Mouse (Mus musculus): ENCODE data around the gene Spry2.

The Spry2 gene

DNA sequence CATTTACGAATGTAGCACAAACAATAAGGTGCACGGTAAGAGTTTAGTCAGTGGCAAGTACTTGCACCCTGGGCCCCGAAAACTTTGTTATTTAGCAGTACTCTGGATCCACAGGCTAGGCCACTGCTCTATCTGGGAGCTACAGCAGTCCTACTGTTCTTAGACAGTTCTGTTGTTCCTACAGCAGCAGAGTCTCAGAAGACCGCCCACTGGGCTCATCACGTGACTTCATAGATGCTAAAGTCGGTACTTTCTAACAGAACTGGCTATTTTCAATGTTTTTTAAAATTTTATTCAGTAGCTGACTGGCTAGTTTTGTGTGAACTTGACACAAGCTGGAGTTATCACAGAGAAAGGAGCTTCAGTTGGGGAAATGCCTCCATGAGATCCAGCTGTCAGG lies 11.4 kb downstream of the Spry2 start:
- Histone ChIP-seq H3K4me1 (replicated peaks; ENCODE audit: low read depth, low read length) (peaks cover 47% of the 10 kb centered on the region), H3K9me3 (ENCODE audit: low read length) (no peaks in the 10 kb centered on the region), H3K36me3 (ENCODE audit: insufficient read depth, low read length) (peaks cover 28% of the 10 kb centered on the region), H3K4me3 (replicated peaks; ENCODE audit: low read length) (no peak overlapping the region), H3K27me3 (ENCODE audit: insufficient read depth, low read length) (no peaks in the 10 kb centered on the region)
- no peak for TF ChIP-seq CTCF (conservative IDR thresholded peaks at IDR 0.05; ENCODE audit: low read length)
- no peak for TF ChIP-seq NANOG (IDR thresholded peaks at IDR 0.05; ENCODE audit: borderline replicate concordance, low read length)
- TF ChIP-seq POU5F1 (IDR thresholded peaks at IDR 0.05; ENCODE audit: borderline replicate concordance, low read length) = no peak

DNA sequence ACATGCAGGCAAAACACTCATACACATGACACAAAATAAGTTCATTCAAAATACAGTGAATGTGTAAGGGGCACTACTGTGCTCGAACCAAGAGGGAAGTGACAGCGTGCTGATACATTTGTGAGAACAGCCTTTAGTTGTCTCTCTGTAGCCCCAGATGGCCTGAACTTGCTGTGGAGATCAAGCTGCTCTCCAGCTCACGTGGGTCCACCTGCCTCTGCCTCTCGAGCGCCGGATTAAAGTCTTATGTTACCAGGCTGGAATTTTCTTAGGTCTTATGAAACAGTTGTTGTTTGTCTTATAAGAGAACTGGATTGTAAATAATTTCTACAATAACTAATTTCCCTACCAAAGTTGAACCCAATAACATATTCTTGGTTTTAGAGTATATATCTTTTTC lies 13.4 kb downstream of the Spry2 start:
- Histone ChIP-seq H3K4me3 (replicated peaks; ENCODE audit: low read length) (no peak overlapping the region), H3K4me1 (replicated peaks; ENCODE audit: low read depth, low read length) (peaks cover 33% of the 10 kb centered on the region), H3K27me3 (ENCODE audit: insufficient read depth, low read length) (no peaks in the 10 kb centered on the region), H3K36me3 (ENCODE audit: insufficient read depth, low read length) (peaks cover 8% of the 10 kb centered on the region; the same call in 1 of the 2 replicates), H3K9me3 (ENCODE audit: low read length) (no peaks in the 10 kb centered on the region)
- TF ChIP-seq NANOG (IDR thresholded peaks at IDR 0.05; ENCODE audit: borderline replicate concordance, low read length) (no peak), CTCF (conservative IDR thresholded peaks at IDR 0.05; ENCODE audit: low read length) (no peak), POU5F1 (IDR thresholded peaks at IDR 0.05; ENCODE audit: borderline replicate concordance, low read length) (no peak)

DNA sequence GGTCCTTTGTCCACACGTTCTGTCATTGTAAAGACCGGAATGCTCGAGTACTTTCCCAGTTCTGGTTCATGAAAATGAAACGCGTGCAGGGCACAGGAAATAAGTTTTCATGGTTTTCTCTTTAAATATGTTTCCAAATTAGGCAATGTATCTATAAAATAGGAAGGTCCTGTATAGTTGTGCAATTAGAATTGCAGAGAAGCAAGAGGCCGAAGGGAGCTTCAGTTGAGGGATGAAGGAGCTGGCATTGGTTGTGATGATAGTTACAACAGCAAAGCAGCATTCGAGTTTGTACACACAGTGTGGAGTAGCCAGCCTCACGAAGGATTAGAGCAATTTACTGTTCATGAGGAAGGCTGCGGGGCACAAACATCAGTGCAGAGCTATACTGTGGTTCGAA lies 18.3 kb downstream of the Spry2 start:
- H3K4me1 ChIP-seq (replicated peaks; ENCODE audit: low read depth, low read length) = peaks cover 7% of the 10 kb centered on the region; the same call in 1 of the 2 replicates
- TF ChIP-seq POU5F1 (IDR thresholded peaks at IDR 0.05; ENCODE audit: borderline replicate concordance, low read length) = no peak
- TF ChIP-seq NANOG (IDR thresholded peaks at IDR 0.05; ENCODE audit: borderline replicate concordance, low read length) = no peak
- no peak for TF ChIP-seq CTCF (conservative IDR thresholded peaks at IDR 0.05; ENCODE audit: low read length)

DNA sequence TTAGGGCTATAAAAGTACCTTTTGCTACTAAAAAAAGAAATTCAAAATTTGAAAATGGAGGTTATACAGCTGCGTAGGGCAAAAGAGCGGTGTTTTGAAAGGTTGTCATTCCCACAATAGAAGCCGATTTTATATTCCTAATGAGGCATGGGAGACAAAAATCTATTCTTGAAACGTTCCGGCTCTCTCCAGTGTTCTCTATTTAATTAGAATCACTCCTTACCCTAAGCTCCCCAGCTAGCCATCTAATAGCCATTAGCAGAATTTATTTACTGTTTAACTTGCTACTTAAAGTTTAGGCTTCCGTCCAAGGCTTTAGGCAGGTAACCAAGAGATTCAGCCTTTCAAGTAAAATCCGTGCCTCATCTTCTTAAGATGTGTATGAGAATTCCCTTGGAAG lies 20.2 kb downstream of the Spry2 start:
- no peak overlapping the region for H3K4me3 ChIP-seq (replicated peaks; ENCODE audit: low read length)
- H3K9me3 ChIP-seq (ENCODE audit: low read length) = no peaks in the 10 kb centered on the region
- no peaks in the 10 kb centered on the region for H3K36me3 ChIP-seq (ENCODE audit: insufficient read depth, low read length)
- no peaks in the 10 kb centered on the region for H3K27me3 ChIP-seq (ENCODE audit: insufficient read depth, low read length)
- TF ChIP-seq NANOG (IDR thresholded peaks at IDR 0.05; ENCODE audit: borderline replicate concordance, low read length) (no peak), POU5F1 (IDR thresholded peaks at IDR 0.05; ENCODE audit: borderline replicate concordance, low read length) (no peak), CTCF (conservative IDR thresholded peaks at IDR 0.05; ENCODE audit: low read length) (no peak)
- H3K4me1 ChIP-seq (replicated peaks; ENCODE audit: low read depth, low read length) = peaks cover 7% of the 10 kb centered on the region; the same call in 1 of the 2 replicates

More for the DNA sequence above, 18.3 kb downstream of the Spry2 start:
- Histone ChIP-seq H3K36me3 (ENCODE audit: insufficient read depth, low read length) (no peaks in the 10 kb centered on the region), H3K4me3 (replicated peaks; ENCODE audit: low read length) (no peak overlapping the region), H3K27me3 (ENCODE audit: insufficient read depth, low read length) (no peaks in the 10 kb centered on the region), H3K9me3 (ENCODE audit: low read length) (no peaks in the 10 kb centered on the region)

DNA sequence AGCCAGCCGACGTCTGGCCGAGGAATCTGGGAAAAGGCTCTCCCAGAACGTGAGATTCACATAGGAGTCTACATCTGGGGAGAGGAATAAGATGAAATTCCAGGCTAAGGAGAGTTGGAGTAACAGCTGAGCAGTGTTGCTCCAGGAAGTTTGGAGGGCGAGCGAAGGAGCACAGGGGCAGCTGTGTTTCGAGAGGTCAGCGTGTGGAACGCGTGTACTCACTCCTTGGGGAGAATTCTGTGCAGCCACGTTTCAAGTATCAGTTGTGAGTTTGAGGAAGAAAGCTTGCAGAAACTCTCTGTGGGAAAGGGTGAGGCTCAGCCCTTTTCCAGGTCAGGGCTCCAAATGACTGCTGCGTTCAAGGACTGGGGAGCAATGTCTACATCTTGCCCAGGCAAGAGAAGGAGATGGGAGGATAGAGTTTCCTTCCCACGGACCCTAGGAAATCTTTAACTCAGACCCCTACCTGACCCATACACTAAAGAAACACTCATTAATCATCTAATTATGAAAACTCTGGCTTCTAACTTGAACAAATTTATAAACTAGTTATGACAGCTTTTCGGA lies 26.2 kb downstream of the Spry2 start:
- TF ChIP-seq NANOG (IDR thresholded peaks at IDR 0.05; ENCODE audit: borderline replicate concordance, low read length) (no peak), CTCF (conservative IDR thresholded peaks at IDR 0.05; ENCODE audit: low read length) (no peak), POU5F1 (IDR thresholded peaks at IDR 0.05; ENCODE audit: borderline replicate concordance, low read length) (no peak)
- Histone ChIP-seq H3K36me3 (ENCODE audit: insufficient read depth, low read length) (no peaks in the 10 kb centered on the region), H3K27me3 (ENCODE audit: insufficient read depth, low read length) (no peaks in the 10 kb centered on the region), H3K9me3 (ENCODE audit: low read length) (peaks cover 12% of the 10 kb centered on the region), H3K4me1 (replicated peaks; ENCODE audit: low read depth, low read length) (peaks cover 14% of the 10 kb centered on the region), H3K4me3 (replicated peaks; ENCODE audit: low read length) (peak overlapping the region; percentile 26; the same call in 1 of the 2 replicates)

DNA sequence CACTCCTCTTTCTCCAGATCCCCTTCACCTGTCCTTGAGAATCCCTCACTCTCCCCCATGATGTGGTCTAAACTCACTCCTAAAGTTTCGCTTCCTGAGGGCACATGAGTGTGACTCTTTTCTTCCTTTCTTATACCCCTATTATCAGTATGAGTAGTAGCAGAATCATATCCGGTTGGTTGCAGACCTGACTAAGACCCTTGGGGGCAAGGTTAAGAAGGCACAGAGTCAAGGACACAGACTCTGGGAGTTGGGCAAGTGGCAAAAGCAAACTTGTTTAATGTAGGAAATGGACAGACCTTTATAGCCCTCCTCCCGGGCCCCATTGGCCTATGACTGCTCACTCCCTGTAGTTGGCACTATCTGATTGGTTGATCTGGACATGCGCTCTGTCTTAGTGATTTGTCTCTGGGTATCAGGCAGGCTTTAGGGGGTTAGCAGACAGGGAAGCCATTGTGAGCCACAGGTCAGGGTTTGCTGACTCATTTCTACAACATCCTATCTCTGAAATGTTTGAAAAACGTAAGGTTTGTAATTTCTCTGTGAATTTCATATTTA lies 31.2 kb downstream of the Spry2 start:
- Histone ChIP-seq H3K4me1 (replicated peaks; ENCODE audit: low read depth, low read length) (peaks cover 55% of the 10 kb centered on the region), H3K9me3 (ENCODE audit: low read length) (peaks cover 39% of the 10 kb centered on the region)
- TF ChIP-seq POU5F1 (IDR thresholded peaks at IDR 0.05; ENCODE audit: borderline replicate concordance, low read length) (no peak), NANOG (IDR thresholded peaks at IDR 0.05; ENCODE audit: borderline replicate concordance, low read length) (no peak), CTCF (conservative IDR thresholded peaks at IDR 0.05; ENCODE audit: low read length) (no peak)

DNA sequence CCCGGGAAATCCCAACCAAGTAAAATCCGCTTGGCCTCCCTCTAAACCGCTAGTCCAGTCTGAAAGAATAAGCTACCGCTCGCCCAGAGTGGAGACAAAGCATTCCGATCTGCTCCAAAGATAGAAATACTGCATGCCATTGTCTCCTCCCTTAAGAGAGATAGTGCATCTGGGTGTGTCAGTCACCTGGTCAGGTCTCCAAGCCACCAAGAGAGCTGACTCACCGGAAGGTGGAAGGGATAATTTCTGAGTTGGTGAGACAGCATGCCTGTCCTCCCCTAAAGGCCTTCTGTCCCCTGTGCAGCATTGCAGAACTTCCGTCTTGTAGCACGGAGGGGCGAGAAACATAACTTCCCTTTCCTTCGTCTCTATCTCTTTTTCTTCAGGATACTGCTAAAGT lies 34.4 kb downstream of the Spry2 start:
- peaks cover 28% of the 10 kb centered on the region for H3K9me3 ChIP-seq (ENCODE audit: low read length)
- TF ChIP-seq POU5F1 (IDR thresholded peaks at IDR 0.05; ENCODE audit: borderline replicate concordance, low read length) (no peak), CTCF (conservative IDR thresholded peaks at IDR 0.05; ENCODE audit: low read length) (no peak), NANOG (IDR thresholded peaks at IDR 0.05; ENCODE audit: borderline replicate concordance, low read length) (no peak)
- H3K4me3 ChIP-seq (replicated peaks; ENCODE audit: low read length) = peak overlapping the region; percentile 32
- no peaks in the 10 kb centered on the region for H3K27me3 ChIP-seq (ENCODE audit: insufficient read depth, low read length)
- peaks cover 74% of the 10 kb centered on the region for H3K4me1 ChIP-seq (replicated peaks; ENCODE audit: low read depth, low read length)
- peaks cover 4% of the 10 kb centered on the region; the same call in 1 of the 2 replicates for H3K36me3 ChIP-seq (ENCODE audit: insufficient read depth, low read length)

More for the DNA sequence above, 31.2 kb downstream of the Spry2 start:
- Histone ChIP-seq H3K27me3 (ENCODE audit: insufficient read depth, low read length) (no peaks in the 10 kb centered on the region), H3K4me3 (replicated peaks; ENCODE audit: low read length) (no peak overlapping the region), H3K36me3 (ENCODE audit: insufficient read depth, low read length) (peaks cover 4% of the 10 kb centered on the region; the same call in 1 of the 2 replicates)

DNA sequence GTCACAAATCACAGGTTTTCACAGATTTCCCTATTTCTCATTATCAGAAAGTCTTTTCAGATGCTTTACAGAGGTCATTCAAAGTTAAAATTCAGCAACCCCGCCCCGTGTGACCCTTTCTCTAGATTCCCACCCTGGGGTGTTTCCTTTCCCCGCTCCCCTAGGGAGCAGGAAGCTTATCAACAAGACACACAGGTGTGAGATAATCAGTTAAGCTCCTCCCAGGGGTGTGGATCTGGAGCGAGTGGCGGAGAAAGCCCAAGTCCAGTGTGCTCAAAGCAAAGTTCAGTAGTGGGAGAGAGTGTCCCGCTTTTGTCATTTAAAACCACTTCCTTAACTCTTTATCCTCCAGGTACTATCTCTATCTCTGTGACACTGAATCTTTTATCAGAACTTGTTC lies 35.7 kb downstream of the Spry2 start:
- H3K4me3 ChIP-seq (replicated peaks; ENCODE audit: low read length) = 0 out of 2 replicates have a peak overlapping the region, but pooled peaks have one; percentile 20
- H3K27me3 ChIP-seq (ENCODE audit: insufficient read depth, low read length) = no peaks in the 10 kb centered on the region
- peaks cover 12% of the 10 kb centered on the region for H3K36me3 ChIP-seq (ENCODE audit: insufficient read depth, low read length)
- TF ChIP-seq NANOG (IDR thresholded peaks at IDR 0.05; ENCODE audit: borderline replicate concordance, low read length) (no peak), CTCF (conservative IDR thresholded peaks at IDR 0.05; ENCODE audit: low read length) (no peak), POU5F1 (IDR thresholded peaks at IDR 0.05; ENCODE audit: borderline replicate concordance, low read length) (no peak; the same call in 1 of the 2 replicates)
- peaks cover 35% of the 10 kb centered on the region for H3K9me3 ChIP-seq (ENCODE audit: low read length)
- peaks cover 77% of the 10 kb centered on the region for H3K4me1 ChIP-seq (replicated peaks; ENCODE audit: low read depth, low read length)

Data from E14TG2a.4 (cell line).